Mouse (Mus musculus): ENCODE measurements around the gene Mfsd9. TPM values are rescaled to one million over a fixed set of nuclear protein-coding genes. Genes with fewer than 3 reads are reported as not detected.
A peak's percentile ranks its signal among the peaks of the same experiment; 100 is the strongest.
"Not testable (repeated sequence)": the region's sequence is repeated elsewhere in the genome, so short reads cannot be mapped to it uniquely, and the experiment has no call there.

The Mfsd9 gene
- total RNA-seq, 2 experiments from 2014 or later: 3.2 to 3.4 TPM

DNA sequence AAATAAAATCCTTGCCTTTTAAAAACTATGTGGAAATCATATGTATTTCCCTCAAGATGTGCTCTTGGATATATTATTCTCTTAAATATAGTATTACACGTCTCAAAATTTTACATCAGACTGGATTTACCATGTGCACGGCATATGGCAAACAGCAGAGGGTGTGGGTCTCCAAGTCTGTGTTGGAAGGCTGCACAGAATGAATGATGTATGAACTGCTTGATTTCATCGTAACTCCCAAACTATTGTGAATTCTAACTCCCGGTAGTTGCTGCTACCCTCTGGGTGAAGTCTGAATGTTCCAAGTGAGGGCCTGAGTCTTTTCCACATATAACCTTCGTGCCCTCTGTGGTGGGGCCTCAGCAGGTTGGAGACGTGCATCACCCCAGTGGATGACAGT is 1.5 kb downstream of the Mfsd9 start:
- intact Hi-C loops (cut with DNase I): no loop called here
- no peak for DNase-seq (ENCODE audit: low spot score in 2 of 2)

- DNase-seq (ENCODE audit: low spot score in 2 of 2): no peak
These were observed 4.5 kb downstream of the Mfsd9 start for GRCm38 (mm10) chr1:40785876-40786445.

DNA sequence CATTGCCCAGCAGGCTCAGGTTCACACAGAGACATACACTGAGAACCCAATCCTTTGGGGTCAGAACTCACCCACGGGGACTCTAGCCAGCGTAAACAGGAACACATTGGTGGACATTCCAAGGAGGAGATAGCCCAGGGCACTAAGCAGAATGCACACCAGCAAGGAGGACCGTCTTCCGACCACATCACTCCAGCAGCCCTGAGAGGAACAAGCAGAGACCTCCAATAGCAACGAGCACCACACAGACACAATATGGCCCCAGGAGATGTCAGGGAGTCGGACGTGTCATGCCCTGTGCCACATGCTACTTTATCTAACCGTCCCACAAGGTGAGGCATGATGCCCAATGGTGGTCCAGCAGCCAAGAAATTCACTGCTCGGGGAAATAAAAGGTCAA is 6.2 kb downstream of the Mfsd9 start:
- intact Hi-C loops (cut with DNase I): no loop called here
- DNase-seq (ENCODE audit: low spot score in 2 of 2): no peak

More at GRCm38 (mm10) chr1:40785876-40786445, 4.5 kb downstream of the Mfsd9 start:
- intact Hi-C loops (cut with DNase I): no loop called here

- DNase-seq (ENCODE audit: low spot score in 2 of 2): no peak
- intact Hi-C loops (cut with DNase I): no loop called here
These were observed 7.0 kb downstream of the Mfsd9 start for GRCm38 (mm10) chr1:40783450-40783849.

GRCm38 (mm10) chr1:40776763-40777162 is 13.7 kb downstream of the Mfsd9 start:
- no peak for DNase-seq (ENCODE audit: low spot score in 2 of 2)
- intact Hi-C loops (cut with DNase I): no loop called here

GRCm38 (mm10) chr1:40776102-40776501 is 14.4 kb downstream of the Mfsd9 start:
- no peak for DNase-seq (ENCODE audit: low spot score in 2 of 2)
- intact Hi-C loops (cut with DNase I): no loop called here

DNA sequence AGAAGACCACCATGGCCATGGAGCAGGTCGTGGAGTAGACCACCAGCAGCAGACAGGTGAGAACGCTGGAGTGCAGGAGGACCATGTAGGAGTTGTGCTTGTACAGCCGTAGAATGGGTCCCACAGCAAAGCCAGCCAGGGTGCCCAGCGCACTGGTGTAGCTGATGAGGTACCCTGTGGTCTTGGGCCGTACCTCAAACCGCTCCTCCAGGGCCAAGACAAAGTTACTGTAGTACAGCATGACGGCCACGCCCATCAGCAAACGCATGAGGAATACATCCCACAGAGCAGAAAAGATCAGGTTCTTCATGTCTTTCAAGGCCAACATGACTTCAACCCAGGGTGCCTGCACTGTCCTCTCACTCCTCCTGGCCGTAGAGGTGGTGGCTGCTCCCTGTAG is 16.4 kb downstream of the Mfsd9 start:
- no peak for DNase-seq (ENCODE audit: low spot score in 2 of 2)
- intact Hi-C loops (cut with DNase I): no loop called here

DNA sequence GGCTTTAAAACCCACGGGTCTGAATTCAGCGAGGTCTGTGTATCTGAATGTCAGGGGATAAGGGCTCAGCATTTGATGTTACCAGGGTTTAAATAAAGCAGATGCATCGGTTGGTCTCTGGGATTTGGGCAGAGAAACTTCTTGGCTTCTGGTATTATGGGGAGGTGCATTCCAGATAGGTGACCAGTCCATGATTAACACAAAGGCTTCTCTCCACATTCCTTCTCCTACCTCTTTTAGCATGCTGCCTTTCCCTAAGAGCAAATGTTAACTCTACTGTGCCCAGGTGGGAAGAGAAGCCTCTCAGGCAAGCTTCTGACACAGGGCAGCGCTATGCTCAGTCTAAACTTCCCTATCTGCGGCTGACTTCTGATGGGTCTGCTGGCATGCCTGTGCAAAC is 17.3 kb downstream of the Mfsd9 start:
- intact Hi-C loops (cut with DNase I): no loop called here

DNA sequence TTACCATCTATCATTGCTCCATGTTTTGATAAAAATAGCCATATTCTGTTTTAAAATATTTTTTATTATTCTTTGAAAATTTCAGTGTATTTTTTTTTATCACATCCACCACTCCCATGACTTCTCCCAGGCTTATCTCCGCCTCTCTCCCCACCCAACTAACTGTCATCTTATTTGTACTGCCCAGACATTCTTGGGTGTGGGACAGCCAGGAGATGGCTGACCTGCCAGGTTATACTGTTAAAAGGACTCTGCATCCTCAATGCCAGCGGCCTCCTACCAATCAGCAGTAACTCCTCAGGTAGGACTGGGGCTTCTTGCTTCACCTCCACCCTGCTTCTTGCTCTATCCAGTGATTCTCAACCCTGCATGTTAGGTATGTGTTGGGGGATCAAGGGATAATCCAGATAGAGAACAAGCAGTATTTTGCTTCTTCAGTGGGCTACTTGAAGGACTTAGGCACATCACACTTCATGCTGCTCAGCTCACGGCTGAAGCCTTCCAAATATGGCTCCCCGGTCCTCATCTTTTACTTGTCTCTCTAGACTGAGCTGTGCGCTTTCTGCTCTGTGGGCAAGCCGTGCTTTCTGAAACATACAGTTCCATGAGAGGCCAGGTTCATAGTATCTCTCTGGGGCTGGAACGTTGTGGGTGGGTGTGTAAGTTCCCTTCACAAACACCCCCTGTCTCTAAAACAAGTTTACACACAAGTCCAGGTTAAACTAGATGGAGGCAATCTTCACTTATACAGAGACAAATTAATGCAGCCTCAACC is 19.1 kb downstream of the Mfsd9 start:
- DNase-seq (ENCODE audit: low spot score in 2 of 2): no peak
- intact Hi-C loops (cut with DNase I): no loop called here

More for the DNA sequence above, 17.3 kb downstream of the Mfsd9 start:
- no peak for DNase-seq (ENCODE audit: low spot score in 2 of 2)

GRCm38 (mm10) chr1:40769331-40769894 is 21.1 kb downstream of the Mfsd9 start:
- intact Hi-C loops (cut with DNase I): loop anchor here (5.0 kb wide), 1 partner anchor 192 kb away; no protein-coding TSS in a partner anchor
- DNase-seq (ENCODE audit: low spot score in 2 of 2): no peak

DNA sequence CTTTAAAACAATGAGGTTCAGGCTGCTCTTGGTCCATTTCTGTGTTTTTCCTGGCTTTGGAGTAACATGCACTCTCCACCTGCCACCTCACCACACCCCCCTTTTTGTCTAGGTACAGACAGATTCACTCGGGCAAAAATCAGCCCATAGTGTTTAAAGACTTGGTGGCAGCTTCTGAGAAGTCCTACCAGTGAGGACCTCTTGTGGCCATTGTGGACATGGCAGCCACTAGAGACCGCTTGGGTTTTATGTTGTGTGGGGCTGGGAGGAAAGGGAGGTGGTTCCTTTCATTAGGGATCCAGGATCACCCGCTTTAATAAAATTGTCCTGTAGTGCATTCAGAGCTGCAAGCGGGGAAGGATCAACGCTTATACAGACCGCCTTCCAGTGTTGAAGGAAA is 21.9 kb downstream of the Mfsd9 start:
- intact Hi-C loops (cut with DNase I): loop anchor here (5.0 kb wide), 1 partner anchor 191 kb away; no protein-coding TSS in a partner anchor
- peak; percentile 40 to 48 for DNase-seq (ENCODE audit: low spot score in 2 of 2)

DNA sequence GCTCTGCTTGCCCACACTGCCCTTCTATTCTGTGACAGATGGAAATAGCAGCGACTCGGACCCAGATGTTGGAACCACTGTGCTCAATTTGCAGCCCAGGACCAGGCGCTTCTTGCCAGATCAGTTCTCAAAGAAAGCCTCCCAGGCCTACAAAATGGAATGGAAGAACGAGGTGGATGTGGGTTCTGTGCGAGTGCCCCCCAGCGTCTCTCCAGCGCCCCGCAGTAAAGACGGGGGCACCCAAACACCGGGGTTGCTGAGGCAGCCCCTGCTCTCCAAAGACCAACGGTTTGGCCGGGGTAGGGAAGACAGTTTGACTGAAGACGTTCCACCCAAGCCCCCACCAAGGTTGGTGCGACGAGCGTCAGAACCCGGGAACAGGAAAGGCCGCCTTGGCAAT is 22.9 kb downstream of the Mfsd9 start:
- intact Hi-C loops (cut with DNase I): loop anchor here (5.0 kb wide), 1 partner anchor 190 kb away; no protein-coding TSS in a partner anchor
- DNase-seq (ENCODE audit: low spot score in 2 of 2): no peak

DNA sequence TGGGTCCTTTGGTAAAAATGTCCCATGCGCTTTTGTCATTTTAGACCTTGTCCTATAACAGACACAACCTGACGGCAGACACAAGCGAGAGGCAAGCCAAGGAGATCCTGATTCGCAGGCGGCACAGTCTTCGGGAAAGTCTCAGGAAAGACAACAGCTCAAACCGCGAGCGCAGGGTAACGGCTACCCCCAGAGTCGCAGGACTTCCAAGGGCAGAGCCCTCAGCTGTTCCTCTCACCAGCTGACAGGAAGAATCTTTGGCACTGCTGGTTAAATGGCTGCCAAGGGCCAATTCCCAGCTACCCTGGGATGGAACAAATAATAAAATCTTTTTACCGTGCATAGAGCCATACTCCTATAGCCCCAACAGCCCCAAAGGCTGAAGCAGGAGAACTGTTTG is 25.0 kb downstream of the Mfsd9 start:
- intact Hi-C loops (cut with DNase I): loop anchor here (5.0 kb wide), 1 partner anchor 188 kb away; no protein-coding TSS in a partner anchor

GRCm38 (mm10) chr1:40764701-40765275 is 25.7 kb downstream of the Mfsd9 start:
- no peak for DNase-seq (ENCODE audit: low spot score in 2 of 2)
- intact Hi-C loops (cut with DNase I): loop anchor here (5.0 kb wide), 1 partner anchor 187 kb away; no protein-coding TSS in a partner anchor

More for the DNA sequence above, 25.0 kb downstream of the Mfsd9 start:
- no peak for DNase-seq (ENCODE audit: low spot score in 2 of 2)

GRCm38 (mm10) chr1:40764042-40764441 is 26.4 kb downstream of the Mfsd9 start:
- intact Hi-C loops (cut with DNase I): no loop called here
- no peak for DNase-seq (ENCODE audit: low spot score in 2 of 2)

GRCm38 (mm10) chr1:40759751-40760445 is 30.6 kb downstream of the Mfsd9 start:
- no peak for DNase-seq (ENCODE audit: low spot score in 2 of 2)
- intact Hi-C loops (cut with DNase I): no loop called here

DNA sequence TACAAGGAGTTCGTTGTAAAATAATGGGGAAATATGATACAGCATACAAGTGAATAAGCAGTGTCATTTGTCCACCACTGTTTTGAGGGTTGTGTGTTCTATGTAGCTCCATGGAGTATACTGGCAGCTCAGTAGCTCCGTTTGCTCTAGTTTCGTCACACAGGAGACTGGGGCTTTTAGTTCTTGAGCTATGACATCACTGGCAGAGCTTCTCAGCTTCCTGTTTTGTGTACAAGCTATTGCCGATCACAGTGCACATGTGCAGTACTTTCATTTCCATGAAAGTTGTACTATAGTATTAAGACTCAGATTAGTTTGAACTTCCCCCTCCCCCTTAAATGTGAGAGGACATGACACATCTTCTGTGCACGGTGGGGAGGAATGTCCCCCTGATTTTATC is 44.4 kb downstream of the Mfsd9 start:
- no peak for DNase-seq (ENCODE audit: low spot score in 2 of 2)
- intact Hi-C loops (cut with DNase I): no loop called here

- intact Hi-C loops (cut with DNase I): no loop called here
- DNase-seq (ENCODE audit: low spot score in 2 of 2): no peak
These were observed 49.7 kb downstream of the Mfsd9 start for GRCm38 (mm10) chr1:40740739-40741138.

DNA sequence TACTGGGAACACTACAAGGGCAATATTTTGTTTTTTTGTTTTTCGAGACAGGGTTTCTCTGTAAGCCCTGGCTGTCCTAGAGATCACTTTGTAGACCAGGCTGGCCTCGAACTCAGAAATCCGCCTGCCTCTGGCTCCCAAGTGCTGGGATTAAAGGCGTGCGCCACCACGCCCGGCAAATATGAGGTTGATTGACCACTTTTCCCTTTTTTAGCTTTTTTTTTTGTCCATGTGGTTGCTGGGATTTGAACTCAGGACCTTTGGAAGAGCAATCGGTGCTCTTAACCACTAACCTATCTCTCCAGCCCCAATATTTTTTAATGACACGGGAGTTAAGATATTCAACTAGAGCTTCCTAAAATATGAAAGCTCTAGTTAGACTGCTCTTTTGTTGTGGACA is 52.2 kb downstream of the Mfsd9 start:
- DNase-seq (ENCODE audit: low spot score in 2 of 2); intact Hi-C loops (cut with DNase I): not testable (repeated sequence)

DNA sequence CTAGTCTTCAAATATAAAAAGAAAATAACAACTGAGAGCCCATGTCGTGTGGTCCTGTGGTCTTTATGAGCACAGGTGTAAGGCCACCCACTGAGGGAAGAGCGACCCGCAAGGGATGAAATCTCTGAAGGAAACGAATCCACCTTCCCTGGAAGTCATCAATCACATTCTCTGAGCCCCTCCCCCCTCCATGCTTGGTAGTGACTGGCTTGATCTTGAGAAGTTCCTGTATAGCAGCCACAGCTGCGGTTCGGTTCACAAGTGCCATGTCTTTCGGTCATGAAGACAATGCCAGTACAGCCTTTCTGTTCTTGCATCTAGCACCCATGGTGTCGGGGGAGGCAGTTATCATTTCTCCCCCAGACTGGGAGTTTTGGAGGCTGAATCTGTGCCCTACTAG is 52.8 kb downstream of the Mfsd9 start:
- intact Hi-C loops (cut with DNase I): no loop called here
- no peak for DNase-seq (ENCODE audit: low spot score in 2 of 2)
